Mouse (Mus musculus): ENCODE measurements around the gene Cdyl.

The Cdyl gene

GRCm38 (mm10) chr13:35686273-35686672 lies 26.6 kb downstream of the Cdyl start:
- in situ Hi-C loops (cut with MboI; ENCODE audit: low sequenced_read_pairs), result no loop called here

- in situ Hi-C loops (cut with MboI; ENCODE audit: low sequenced_read_pairs), result no loop called here
Measured at GRCm38 (mm10) chr13:35689560-35689959, 29.9 kb downstream of the Cdyl start.

DNA sequence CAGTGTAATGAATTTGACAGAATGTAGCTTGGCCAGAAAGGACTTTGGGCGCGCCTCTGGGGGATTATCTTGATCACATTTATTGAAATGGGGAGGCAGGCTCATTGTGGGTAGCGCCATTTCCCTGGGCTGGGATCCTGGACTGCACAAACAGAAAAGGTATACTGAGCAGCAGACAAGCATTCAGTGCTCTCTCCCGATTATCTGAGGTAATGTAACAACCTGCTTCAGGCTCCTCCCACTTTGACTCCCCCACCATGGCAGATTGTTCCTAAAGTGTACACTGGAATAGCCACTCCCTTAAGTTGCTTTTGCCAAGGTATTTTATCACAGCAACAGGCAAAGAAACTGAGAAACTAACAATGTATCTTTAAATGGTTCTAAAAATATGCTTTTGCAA lies 58.0 kb downstream of the Cdyl start:
- in situ Hi-C loops (cut with MboI; ENCODE audit: low sequenced_read_pairs), result no loop called here

DNA sequence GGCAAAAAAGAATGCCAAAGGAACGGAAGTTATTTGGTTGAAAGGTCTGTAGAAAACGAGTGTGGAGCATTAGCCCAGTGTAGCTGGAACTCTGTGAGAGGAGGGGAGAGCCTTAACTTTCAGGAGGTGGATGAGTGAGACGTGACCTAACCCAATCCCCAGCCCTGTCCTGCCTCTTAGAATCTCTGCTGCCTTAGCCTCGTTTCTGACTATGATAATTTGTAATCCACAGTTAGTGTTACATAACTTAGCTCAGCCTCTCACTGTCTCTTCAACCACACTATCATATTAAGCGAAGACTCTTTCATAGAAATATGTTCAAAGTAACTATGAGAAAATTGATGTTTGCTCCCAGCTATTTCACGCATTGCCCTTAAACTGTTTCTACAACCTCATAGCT lies 59.9 kb downstream of the Cdyl start:
- in situ Hi-C loops (cut with MboI; ENCODE audit: low sequenced_read_pairs), result no loop called here

DNA sequence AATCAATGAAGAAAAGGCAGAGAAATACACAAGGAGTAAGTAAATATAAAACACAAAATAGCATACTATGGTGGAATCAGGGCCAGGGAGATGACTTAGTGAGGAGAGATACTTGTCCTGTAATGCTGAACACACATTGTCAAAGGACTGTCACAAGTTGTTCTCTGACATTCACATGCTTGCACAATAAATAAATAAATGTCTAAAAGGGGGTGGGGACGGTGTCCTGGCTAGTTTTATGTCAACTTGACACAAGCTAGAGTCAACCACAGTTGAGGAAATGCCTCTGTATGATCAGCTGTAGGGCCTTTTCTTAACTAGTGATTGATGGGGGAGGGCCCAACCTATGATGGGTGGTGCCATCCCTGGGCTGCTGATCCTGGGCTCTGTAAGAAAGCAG lies 63.4 kb downstream of the Cdyl start:
- in situ Hi-C loops (cut with MboI; ENCODE audit: low sequenced_read_pairs), result no loop called here

GRCm38 (mm10) chr13:35726025-35726424 lies 66.4 kb downstream of the Cdyl start:
- in situ Hi-C loops (cut with MboI; ENCODE audit: low sequenced_read_pairs), result no loop called here

GRCm38 (mm10) chr13:35732131-35732530 lies 72.5 kb downstream of the Cdyl start:
- in situ Hi-C loops (cut with MboI; ENCODE audit: low sequenced_read_pairs), result no loop called here

DNA sequence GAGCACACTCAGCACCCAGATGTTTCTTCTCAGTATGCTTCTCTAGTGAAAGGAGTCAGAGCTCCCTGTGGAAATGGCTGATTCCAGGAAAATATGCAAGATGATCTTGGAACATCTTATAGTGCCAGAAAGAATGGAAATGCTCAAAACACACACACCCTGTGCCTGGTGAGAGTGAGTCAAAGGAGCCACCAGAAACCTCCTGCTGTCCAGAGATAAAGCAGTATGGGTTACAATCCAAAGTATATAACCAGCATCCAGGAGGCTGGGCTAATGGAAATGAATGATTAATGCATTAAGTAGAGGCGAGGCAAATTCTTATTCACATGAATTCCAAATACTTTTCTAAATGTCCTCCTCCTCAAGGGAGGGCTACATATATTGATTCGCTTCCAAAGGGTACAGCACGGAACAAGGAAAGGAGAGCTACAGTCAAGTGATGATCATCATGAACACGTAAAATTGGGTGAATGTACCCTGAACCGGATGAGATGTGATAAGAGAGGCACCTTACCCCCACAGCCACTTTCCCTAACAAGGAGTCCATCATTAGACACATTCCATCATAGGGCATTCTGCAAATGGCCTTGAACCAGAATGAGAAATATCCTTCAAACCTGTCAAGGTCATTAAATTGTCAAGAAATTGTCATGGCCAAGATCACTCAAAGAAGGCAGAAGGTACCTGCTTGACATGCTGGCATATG lies 73.4 kb downstream of the Cdyl start:
- in situ Hi-C loops (cut with MboI; ENCODE audit: low sequenced_read_pairs), result no loop called here

GRCm38 (mm10) chr13:35737565-35737964 lies 77.9 kb downstream of the Cdyl start:
- in situ Hi-C loops (cut with MboI; ENCODE audit: low sequenced_read_pairs), result no loop called here

GRCm38 (mm10) chr13:35738210-35738609 lies 78.6 kb downstream of the Cdyl start:
- in situ Hi-C loops (cut with MboI; ENCODE audit: low sequenced_read_pairs), result no loop called here

DNA sequence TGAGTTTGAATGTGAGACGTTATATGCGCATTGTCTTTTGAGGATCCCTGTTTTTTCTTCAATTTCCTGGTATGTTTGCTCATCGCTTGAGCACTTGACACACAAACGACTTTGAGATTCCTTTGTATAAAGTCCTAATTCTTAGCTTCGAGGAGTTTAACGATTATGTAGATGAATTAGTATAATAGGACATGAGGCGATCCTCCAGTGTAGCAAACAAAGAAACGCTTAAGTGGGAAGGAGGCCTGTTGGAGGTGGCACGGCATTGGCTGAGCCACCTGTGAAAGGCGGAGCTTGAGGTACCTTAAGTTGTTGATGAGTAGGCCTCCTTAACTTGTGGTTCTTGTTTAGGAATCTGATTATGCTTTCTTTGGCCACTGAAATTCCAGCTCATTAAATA lies 79.8 kb downstream of the Cdyl start:
- in situ Hi-C loops (cut with MboI; ENCODE audit: low sequenced_read_pairs), result no loop called here

DNA sequence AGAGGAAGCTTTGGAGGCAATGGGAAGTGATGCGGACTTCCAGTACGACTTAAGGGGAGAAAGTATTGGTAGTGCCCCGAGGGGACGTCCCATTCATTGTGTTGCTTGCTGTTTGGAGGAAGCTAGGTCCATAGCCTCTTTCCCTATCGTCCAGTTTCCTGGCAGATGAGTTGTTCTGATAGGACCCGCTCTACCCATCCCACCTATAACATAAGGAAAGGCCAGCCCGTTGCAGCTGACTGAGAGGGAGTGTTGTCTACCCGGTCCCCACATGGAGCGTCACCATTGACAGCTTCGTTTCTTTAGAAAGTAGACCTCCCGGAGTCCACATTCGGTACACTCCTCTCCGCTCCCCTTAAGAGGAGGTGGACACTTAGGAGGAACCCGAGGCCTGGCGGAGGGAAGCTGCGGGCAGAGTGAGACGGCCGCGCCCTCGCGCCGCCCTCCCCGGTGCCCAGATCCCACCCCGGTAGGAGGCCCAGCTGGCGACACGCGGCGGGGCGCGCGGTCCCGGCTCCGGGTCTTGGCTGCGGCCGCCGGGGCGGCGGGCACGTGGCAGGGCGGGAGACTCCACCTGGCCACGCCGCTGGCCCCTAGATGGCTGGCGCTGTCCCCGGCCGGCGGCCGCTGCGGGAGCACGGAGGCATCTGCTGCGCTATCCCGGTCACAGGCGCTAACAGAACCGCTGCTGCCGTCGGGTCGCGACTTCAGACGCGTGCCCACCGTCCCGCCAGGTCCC lies 80.8 kb downstream of the Cdyl start:
- in situ Hi-C loops (cut with MboI; ENCODE audit: low sequenced_read_pairs), result no loop called here

GRCm38 (mm10) chr13:35741040-35741619 lies 81.5 kb downstream of the Cdyl start:
- in situ Hi-C loops (cut with MboI; ENCODE audit: low sequenced_read_pairs), result no loop called here

GRCm38 (mm10) chr13:35741620-35742421 lies 82.2 kb downstream of the Cdyl start:
- in situ Hi-C loops (cut with MboI; ENCODE audit: low sequenced_read_pairs), result no loop called here

DNA sequence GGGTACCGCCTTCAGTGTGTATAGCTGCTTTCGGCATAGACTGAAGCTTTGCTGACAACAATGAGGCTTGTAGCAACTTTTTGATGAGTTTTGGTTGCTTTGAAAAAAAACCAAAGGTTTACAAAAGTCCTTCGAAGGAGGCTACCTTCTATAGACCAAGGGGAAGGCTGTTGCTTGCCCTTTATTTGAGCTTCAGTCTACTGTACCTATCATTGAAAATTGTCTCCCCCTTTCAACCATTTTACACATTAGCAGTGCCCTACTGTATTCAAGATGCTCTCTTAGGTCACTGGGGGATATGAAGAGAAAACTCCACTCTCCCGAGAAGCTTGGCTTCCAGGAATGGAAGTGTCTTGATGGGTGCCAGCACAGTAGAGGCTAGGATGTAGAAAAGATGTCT lies 83.1 kb downstream of the Cdyl start:
- in situ Hi-C loops (cut with MboI; ENCODE audit: low sequenced_read_pairs), result no loop called here

DNA sequence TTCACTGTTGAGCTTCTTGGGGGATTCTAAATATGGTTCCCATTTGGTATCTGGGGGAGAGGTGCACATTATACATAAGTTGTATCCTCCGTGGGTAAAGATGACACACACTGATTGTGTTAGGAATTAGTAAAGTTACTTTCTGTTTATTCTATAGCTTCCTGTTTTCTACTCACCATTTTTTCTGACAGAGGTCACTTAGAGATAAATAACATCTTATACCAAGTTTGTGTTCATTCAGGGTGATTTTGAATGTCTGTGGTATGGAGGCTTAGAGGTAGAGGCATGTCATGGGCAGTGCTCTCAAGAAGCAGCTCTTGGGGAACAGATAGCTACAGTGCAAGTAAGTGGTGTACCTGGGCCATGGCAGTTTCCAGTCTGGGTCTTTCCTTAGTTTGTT lies 83.6 kb downstream of the Cdyl start:
- in situ Hi-C loops (cut with MboI; ENCODE audit: low sequenced_read_pairs), result no loop called here

- in situ Hi-C loops (cut with MboI; ENCODE audit: low sequenced_read_pairs), result no loop called here
Measured at GRCm38 (mm10) chr13:35749194-35749593, 89.6 kb downstream of the Cdyl start.

DNA sequence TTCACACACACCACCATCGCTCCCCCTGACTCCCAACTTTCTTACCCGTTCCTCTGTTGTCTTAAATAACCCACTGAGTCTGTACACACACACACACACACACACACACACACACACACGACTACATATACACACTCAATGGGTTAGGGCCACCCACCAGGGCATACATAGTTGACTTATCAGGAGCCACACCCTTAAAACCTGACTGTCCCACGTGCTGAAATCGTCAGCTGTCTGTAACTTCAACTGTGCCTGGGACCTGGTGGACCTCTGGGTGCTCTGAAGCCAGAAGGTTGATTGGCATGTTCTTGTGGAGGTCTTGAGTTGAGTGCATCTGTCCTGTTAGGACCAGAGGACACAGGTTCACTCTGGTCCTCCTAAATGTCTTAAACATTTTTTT lies 90.0 kb downstream of the Cdyl start:
- in situ Hi-C loops (cut with MboI; ENCODE audit: low sequenced_read_pairs), result no loop called here

DNA sequence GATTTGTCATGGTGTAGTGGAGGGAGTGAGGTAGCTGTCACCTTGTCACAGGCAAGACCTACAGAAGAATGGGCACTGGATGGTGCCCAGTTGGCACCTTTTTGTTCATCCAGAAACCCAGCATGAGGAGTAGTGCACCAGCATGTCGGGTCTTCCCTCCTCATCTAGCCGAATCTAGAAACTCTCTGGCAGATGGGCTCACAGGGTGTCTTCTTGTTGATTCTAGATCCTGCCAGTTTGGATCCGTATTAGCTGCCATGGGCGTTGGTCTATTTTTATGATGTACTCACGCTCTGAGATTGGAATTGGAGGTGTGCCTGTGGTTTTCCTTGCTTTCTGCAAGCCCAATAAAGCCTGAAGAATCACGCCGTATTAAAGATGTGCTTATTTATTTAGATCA lies 92.4 kb downstream of the Cdyl start:
- in situ Hi-C loops (cut with MboI; ENCODE audit: low sequenced_read_pairs), result no loop called here

DNA sequence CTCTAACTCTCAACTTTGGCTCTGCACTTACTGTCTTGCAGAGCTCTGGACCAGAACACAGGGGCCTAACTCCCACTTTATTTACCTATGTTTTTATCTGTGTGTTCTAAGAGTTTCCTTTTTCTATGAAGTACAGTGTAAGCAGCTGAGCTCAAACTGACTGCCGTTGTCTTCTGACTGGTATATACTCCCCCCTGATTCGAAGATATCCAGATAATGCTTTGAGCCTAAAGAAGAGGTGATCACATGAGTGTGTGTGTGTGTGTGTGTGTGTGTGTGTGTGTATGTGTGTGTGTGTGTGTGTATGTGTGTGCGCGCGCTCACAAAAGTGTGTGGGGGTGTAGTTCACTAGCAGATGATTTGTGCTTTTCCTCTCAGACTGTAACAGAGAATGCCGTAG lies 95.4 kb downstream of the Cdyl start:
- in situ Hi-C loops (cut with MboI; ENCODE audit: low sequenced_read_pairs), result no loop called here

DNA sequence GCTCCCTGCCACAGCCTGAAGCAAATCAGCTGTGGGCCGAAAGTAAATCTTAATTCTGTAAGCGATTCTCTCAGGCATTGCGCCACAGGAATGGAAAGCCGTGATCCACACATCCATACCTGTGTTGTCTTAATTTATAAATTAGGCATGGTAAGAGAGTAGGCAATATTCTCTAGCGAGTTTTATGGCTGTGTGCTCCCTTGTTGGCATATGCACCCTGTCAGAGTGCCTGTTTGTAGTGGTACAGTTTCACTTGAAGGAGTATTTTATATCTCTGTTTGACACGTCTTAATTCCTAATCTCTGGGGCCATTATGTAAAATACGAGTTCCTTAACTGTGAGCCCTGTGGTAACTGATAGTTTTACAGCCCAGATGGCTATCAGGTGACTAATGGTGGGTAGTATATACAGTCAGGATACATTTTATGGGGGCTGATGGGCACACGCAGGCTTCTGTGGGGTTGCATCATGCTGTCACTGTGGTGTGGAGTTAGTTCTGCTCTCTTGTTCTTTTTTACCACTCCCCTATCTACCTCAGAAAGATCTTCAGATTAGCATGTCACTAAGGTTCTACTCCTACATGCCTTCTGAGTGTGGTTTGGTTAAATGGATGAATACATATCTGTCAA lies 96.1 kb downstream of the Cdyl start:
- in situ Hi-C loops (cut with MboI; ENCODE audit: low sequenced_read_pairs), result no loop called here

Measured in CH12F3 (cell line).